Mouse (Mus musculus) gastrocnemius, postnatal 14 days (tissue): ENCODE measurements around the gene Trim32. TPM values are rescaled to one million over a fixed set of nuclear protein-coding genes. Genes with fewer than 3 reads are reported as not detected.

Source experiments
- DNase-seq: peaks from one replicate; pipeline ENCODE4 v3.0.0; 2021; ENCODE audit warnings: mixed read lengths
- intact Hi-C: fragments of 180-260 bp; cut with DNase I; formaldehyde crosslinking; loops from one replicate; pipeline ENCODE4 v1.15.1; 2025; ENCODE audit warnings: low total_unique reads
- long read RNA-seq, 2 experiments: library from polyadenylated mRNA; stranded (forward); transcript quantifications; one replicate each; pipeline ENCODE4 v2.0.0; 2021
- total RNA-seq, 2 experiments: library from RNA; stranded (reverse); gene quantifications; 2 replicates each; pipeline ENCODE4 v1.2.3; 2021

Gene Trim32
- 10 to 100 TPM in 1 of 2 experiments, 1 to 10 TPM in 1; 8.9 to 10.6 TPM for total RNA-seq
- long read RNA-seq, experiment 1, transcript Trim32-202 (2 exons, 3,191 nt), result minor isoform, 5 of 15 reads
- long read RNA-seq, experiment 1, transcript Trim32-201 (2 exons, 3,194 nt), result major isoform, 8 of 15 reads
- long read RNA-seq, experiment 1, partial matches to known transcripts, result 0 of 15 reads
- long read RNA-seq, experiment 1, other reads (novel, unspliced or antisense), result 2 of 15 reads
- long read RNA-seq, experiment 2, transcript Trim32-202 (2 exons, 3,191 nt), result minor isoform, 14 of 33 reads
- long read RNA-seq, experiment 2, transcript Trim32-201 (2 exons, 3,194 nt), result major isoform, 15 of 33 reads
- long read RNA-seq, experiment 2, partial matches to known transcripts, result 4 of 33 reads
- long read RNA-seq, experiment 2, other reads (novel, unspliced or antisense), result 0 of 33 reads

DNA sequence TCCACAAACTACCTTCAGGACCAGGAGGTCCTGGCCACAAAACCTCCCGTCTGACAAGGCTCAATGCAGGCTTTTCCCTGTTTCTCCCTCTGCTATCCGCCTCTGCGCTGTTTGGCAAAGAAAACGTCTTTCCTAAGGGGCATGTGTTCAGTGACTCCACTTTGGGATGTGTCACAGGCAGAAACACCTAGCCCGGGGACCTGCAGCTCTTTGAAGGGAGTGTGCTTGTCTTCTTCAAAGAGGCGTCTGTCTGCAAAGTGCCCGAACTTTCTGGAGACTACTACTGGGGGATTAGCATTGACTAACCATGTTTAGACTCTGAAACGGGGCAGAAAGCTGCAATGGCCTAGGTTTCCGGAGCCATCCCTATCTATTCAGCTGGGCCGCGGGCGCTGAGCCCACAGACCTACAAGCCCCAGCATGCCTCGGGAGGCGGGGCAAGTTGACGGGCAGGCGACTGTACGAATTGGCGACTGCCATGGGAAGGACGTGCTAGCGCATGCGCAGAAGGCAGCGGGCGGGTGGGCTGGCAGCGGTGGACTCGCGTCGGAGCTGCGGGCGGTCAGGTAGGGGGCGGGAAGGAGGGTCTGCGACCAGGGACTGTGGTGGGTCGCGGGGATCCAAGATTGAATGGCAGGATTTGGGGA, at the start of gene Trim32:
Gene Trim32 (plus strand): TSS at position 483 of the 647 bp plus-strand sequence.
- intact Hi-C loops, result no loop called here
- peak; percentile 99 for DNase-seq

DNA sequence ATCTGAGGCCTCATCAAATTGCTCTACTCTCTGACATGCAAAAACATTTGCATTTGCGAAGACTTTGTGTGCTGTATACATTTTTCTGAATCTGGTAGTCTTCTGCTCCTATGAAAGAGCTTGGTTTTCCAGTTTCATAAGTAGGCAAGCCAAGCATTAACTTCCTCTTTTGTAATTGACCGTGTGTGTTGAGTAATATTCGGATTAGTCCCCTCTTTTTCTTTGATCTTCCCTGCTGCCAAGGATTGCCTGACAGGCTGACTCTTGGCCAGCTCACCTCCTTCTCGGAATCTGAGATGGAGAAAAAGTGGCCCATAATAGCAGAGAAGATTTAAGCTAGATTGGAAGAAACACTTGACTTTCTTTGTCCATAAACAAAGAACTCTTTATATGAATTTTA, 39.3 kb upstream of the Trim32 start:
- no peak for DNase-seq
- intact Hi-C loops, result no loop called here

DNA sequence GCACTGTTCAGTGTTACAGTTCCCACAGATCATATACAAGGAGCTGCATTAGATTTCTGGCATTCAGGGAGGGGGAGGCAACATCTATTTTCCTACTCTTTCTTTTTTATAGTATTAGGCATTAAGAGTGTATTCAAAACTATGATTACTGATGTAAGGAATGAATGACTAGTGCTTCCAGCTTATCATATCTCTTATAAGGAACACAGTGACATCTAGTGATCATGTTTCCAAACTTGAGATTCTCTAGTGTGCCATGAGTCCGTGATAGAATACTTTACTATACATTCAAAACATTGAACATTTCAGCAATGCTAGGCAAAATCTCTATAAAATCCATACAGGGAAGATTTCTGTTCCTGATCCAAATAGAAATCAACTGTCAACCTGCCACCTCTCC, 24.5 kb upstream of the Trim32 start:
- DNase-seq, result no peak
- intact Hi-C loops, result loop anchor here (10.0 kb wide), 1 partner anchor 1045 kb away; no protein-coding TSS in a partner anchor

DNA sequence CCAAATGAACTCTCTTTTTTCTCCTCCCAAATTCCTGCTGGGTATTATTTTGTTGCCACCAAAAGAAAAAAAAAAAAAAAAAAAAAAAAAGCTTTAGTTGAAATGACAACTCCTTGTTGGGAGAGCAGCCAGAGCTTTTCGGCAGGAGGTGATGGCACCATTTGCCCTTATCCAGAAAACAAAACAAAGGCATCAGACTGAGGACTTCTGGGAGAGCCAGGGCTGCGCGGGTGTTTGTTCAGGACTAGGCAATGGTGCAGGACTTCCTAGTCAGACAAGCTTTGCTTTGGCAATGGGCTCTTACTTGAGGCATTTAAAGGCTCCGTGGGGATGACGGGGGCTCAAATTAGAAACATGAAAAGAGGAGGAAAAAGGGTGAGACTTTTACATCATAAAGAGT, 17.8 kb upstream of the Trim32 start:
- intact Hi-C loops, result loop anchor here (10.0 kb wide), 1 partner anchor 1052 kb away; no protein-coding TSS in a partner anchor
- DNase-seq, result no peak

DNA sequence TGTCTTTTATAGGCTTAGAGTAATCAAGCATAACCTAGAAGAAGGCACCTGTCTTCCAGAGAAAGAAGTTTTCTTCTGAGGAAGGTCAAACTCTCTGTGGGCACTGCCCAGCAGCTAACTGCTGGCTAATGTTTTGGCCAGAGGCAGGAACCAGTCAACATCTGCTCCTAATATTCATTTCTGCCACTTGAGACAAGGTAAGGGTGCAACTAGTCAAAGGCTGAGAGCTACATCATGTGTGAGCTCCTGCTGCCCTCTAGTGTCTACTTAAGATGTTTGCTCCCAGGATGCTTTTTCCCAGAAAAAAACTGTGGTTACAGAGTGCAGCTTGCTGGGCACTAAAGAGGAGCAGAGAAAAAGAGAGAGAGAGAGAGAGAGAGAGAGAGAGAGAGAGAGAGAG, 15.0 kb upstream of the Trim32 start:
- DNase-seq, result no peak

DNA sequence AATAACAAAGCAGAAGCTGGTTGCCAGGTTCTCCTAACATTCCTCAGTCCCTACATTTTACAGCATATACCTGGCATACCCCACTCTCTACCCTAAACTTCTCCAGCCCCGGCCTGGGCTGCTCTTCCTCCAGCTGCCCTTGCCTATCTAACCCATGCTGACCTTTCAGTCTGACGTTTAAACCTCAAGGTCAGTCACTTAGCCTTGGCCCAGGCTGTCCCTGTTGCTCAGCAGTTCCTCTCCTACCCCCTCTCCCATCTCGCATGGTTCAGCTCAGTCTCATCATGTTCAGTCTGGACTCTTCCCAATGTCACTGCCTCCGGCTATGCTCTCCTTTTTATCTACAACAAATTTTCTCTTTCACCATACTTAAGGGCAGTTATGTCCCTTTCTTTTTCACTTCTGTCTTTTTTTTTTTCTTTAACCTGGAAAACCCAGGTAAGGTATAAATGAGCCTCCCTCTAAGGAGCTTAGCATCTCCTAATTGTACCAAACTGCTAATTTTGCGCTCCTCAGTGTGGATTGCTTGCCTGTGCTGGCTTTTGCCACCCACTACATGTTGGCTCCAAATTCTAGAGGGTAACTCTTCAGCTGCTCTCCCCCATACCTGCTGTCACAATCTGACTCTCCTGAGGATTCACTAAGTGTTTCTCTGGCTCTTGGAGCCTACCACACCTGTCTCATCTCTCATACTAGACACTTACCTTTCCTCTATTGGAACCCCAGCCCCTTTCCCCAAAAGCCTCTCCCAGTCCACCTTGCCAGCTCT, 10.0 kb upstream of the Trim32 start:
- no peak for DNase-seq
- intact Hi-C loops, result no loop called here

More for the DNA sequence above, 15.0 kb upstream of the Trim32 start:
- intact Hi-C loops, result loop anchor here (10.0 kb wide), 1 partner anchor 1055 kb away; no protein-coding TSS in a partner anchor

DNA sequence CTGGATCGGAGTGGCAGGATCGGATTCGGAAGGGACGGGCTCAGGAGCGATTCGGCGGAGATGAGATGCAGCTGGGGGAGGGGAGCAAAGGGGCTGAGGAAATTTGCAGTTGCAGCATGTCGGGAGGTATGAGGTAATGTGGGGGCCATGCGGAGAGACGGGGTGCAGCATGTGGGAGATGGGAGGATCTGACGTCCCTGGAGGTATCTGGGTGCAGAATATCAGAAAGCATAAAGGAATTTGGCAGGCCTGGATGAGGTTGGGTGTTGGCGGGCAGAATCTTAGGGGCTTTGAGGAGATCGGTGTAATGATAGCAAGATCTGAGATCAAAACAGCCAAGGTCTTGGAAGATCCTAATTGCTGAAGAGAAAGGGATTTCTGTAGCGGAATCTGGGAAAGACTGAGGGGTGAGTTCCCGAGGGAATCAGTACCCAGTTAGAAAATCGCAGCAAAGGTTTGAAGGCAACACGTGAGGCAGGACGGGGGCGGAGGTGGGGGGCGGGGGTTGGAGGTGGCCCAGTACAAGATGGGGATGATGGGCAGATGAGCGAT, 441 bp downstream of the Trim32 start:
- intact Hi-C loops, result no loop called here
- DNase-seq, result no peak

DNA sequence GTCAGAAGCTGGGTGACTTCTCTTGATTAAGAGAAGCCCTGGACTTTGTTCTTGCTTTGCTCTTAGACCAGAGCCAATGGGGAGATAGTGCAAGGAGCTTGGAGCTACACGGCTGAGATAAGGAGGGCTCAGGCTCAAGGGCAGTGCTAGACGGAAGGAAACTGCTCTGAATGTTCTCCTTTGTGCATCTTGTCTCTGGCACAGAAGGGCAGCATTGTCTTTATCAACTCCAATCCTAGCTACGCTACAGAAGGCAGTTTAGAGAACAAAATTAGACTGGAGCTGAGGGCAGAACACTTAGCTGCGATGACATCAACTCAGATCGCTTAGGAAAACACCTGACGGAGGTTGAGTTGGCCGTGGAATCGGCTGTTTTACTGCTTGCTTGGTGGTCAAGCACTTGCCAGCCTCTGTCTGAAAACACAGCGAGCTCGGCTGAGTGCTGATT, 2.4 kb downstream of the Trim32 start:
- no peak for DNase-seq
- intact Hi-C loops, result no loop called here

DNA sequence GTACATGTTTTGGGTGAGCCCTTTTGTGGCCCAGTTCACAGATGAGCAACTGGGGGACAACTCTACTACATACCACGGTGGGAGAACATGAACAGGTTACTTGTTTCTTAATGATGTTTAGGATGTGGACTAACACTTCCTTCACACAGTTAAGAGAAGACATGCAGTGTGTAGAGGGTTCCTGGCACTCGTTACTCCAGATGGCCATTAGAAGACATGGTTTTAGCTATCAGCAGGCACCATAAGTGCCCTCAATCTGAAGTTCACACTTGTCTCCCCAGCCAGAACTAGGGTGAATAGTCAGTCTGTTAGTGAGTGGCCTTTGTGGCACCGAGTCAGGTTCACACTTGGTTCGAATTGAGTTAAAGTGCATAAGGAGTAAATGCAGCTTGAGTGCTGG, 3.3 kb downstream of the Trim32 start:
- intact Hi-C loops, result no loop called here

DNA sequence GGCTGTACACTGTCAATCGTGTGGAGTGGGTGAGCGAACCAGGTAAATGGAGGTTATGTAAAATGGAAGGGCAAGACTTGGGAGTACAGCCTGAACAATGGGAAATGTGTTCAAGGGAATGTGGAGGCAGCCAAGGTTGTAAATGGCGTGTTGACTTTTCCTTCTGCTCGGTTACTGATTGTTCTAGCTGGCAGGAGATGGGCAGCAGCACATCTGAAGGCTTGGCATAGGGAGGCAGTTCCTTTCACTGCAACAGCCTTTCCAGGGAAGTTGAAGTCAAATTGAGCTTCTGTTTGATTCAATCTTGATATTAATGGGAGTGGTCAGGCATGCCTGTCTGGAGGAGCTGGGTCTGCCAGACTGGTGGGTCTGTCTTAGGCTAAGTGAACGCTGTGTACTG, 5.5 kb downstream of the Trim32 start:
- no peak for DNase-seq
- intact Hi-C loops, result no loop called here

More for the DNA sequence above, 3.3 kb downstream of the Trim32 start:
- DNase-seq, result no peak

DNA sequence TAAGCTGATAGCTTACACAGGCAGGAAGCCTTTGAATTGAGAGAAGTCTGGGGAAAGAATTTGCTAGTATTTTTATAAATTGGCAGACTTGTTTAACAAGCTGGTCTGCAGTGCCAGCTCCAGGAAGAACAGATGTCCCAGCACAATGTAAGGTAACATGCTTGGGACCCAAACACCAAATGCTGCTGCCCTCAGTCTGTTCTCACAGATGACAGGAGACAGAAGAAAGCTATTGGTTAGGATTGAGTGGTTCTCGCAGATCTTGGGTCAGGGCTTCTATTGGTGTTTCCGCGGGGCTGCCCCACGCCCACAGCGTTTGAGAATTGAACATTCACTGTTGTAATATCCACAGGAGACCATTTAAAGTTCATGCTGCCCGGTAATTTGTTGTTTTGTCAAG, 6.1 kb downstream of the Trim32 start:
- DNase-seq, result no peak
- intact Hi-C loops, result no loop called here

DNA sequence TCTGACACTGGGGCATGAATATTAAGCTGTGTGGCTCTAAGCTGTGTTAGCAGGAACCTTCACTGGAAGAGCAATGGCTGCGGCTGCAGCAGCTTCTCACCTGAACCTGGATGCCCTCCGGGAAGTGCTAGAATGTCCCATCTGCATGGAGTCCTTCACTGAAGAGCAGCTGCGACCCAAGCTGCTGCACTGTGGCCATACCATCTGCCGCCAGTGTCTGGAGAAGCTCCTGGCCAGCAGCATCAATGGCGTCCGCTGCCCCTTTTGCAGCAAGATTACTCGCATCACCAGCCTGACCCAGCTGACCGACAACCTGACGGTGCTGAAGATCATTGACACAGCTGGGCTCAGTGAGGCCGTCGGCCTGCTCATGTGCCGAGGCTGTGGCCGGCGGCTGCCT, 8.3 kb downstream of the Trim32 start:
- intact Hi-C loops, result no loop called here
- DNase-seq, result no peak

DNA sequence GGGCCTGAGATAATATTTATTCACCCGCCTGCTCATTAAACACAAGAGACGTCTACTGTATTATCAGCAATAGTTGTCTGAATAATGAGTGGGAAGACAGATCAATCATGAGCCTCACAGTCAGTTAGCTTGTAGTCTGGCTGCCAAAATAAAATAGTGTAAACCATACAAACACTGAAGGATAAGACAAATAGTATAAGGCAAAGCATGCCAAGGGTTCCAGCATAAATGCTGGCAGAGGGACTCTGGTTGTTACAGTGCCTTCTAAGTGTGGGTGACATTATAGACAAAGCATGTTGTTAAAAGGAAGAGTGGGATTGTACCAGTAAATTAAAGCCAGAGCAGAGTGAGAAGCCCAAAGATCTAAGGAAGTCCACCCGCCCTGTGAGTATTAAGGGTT, 15.3 kb downstream of the Trim32 start:
- no peak for DNase-seq
- intact Hi-C loops, result no loop called here

DNA sequence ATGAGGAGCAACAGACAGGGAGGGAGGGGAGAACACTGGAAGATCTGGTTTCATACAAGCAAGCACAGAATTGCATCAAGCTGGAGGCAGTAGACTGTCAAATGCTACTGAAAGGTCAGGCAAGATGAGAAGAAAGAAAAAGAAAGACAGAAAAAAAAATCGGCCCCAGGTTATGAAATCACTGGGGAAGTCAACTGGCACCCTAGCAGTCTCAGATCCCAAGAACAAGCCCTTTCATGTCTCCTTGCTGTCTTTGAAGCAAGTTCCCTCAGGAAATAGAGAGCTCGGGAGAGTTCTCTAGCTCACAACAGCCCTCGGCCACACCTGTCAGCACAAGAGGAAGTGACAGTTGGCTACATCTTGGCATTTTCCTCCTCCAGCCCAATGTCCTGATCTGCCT, 33.4 kb downstream of the Trim32 start:
- intact Hi-C loops, result no loop called here

DNA sequence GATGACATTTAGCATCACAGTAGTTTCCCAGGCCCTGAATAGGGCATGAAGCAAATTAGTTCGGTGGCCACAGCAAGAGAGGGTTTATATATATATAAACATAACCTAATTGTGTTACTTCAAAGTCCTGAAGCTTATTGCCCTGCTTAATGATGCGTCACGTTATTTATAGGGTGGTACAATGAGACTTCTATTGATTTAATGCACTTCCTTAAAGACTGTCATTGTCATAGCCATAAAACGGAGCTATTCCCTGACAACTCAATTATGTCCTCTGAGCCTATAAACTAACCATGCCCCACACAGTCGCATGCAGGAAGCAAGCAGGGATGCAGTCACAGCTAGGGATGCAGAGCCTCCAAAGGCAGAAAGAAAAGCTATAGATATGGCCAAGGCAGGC, 37.8 kb downstream of the Trim32 start:
- intact Hi-C loops, result no loop called here
- DNase-seq, result no peak

More for the DNA sequence above, 33.4 kb downstream of the Trim32 start:
- DNase-seq, result no peak

DNA sequence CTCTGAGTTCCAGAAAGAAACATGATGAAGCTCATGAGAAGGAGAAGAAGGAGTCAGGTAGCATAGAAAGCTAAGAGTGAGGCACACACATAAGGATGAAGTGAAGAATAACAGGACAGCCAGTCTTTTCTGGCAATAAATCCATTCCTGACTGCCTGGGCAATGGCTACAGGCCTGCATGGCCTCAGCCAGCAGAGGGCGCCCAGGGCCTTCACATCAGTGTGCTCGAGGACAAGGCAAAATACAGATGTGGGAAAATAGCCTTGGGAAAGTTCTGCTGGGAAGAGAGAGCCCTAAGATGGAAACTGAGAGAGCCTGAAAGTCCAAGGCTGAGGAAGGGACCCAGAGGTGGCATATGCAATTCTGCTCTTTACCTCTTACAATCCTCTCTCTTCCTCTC, 49.9 kb downstream of the Trim32 start:
- peak; percentile 81 for DNase-seq
- intact Hi-C loops, result loop anchor here (10.0 kb wide), 1 partner anchor 140 kb away; no protein-coding TSS in a partner anchor

DNA sequence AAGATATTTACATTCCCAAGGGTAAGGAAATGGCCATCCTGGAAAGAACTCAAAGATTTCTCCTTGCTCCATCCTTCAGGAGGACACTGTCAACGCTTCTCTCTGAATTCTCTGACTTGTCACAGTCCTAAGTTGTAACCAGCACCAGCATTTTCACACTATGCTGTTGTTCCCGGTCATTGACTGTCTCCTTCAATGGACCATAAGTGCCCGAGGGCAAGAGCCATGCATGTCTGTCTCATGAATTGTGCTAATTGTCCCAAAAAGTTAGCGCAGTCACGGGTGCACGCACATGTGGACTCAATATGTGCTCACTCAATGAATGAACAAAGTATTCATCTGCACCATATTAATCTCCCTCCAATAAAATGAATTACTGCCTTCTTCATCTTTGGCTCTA, 58.4 kb downstream of the Trim32 start:
- intact Hi-C loops, result no loop called here
- DNase-seq, result no peak
